Mouse (Mus musculus) liver, postnatal 0 days (tissue): ENCODE data around the gene Ccdc57.

ENCODE experiments used
- CTCF ChIP-seq: sonication (generic); IDR thresholded peaks from 2 replicates; pipeline ENCODE4 v1.5.1; 2016; ENCODE audit warnings: antibody characterized with exemption, low read depth
- EP300 ChIP-seq: IDR thresholded peaks from 2 replicates; pipeline ENCODE4 v1.6.1; 2016; ENCODE audit warnings: antibody characterized with exemption, low read depth, mild to moderate bottlenecking

DNA sequence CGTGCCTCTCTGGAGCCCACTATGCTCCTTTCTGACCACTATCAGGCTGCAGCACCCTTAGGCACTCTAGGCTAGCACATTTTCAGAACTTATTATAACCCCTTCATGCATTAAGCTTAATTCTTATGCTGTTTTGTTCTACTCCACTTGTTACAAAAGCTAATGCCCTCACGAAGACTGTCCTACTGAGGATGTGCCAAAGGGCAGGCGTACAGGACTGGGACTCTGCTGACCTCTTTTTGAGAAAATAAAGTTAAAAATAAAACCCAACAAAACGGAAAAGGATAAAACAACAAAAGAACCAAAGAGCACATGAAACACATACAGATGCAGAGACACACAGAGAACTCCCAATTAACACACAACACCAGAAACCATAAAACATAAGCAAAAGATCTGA is 49.0 kb upstream of the Ccdc57 start:
- TF ChIP-seq CTCF: no peak
- no peak for TF ChIP-seq EP300
